Mouse (Mus musculus) bone marrow, adult 2 months (tissue): ENCODE data around the gene Ccdc77.

ENCODE experiments used
- CTCF ChIP-seq: fragments of 200-500 bp; IDR thresholded peaks from 2 replicates; pipeline ENCODE4 v1.5.1; 2011; ENCODE audit warnings: low read length, control low read depth; ENCODE audit not compliant: control insufficient read depth, insufficient read depth
- POLR2A ChIP-seq: fragments of 200-500 bp; IDR thresholded peaks from 2 replicates; pipeline ENCODE4 v1.6.1; 2011; ENCODE audit warnings: low read depth, mild to moderate bottlenecking, control low read depth, low read length, borderline replicate concordance; ENCODE audit not compliant: control insufficient read depth

DNA sequence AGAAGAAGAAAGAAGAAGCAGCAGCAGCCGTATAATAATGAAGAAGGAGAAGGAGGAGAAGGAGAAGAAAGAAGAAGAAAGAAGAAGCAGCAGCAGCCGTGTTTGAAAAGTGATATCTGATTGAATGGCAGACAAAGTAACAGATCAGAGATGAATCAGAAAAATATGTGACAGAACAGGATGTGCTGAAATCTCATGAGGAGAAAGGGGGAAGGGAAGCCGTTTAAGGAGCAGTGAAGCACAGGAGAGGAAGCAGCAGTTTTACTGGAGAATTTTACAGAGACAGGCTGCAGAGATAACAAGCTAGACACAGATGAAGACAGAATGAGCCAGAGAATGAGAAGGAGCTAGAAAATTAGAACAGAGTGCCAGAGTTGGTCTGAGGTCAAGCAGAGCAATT lies 15.2 kb downstream of the Ccdc77 start:
- TF ChIP-seq CTCF: no peak
- no peak for TF ChIP-seq POLR2A
